Mouse (Mus musculus) kidney, postnatal 14 days (tissue): ENCODE results near the gene Mpdu1.
A peak's percentile ranks its signal among the peaks of the same experiment; 100 is the strongest.
"Not testable (repeated sequence)": the region's sequence is repeated elsewhere in the genome, so short reads cannot be mapped to it uniquely, and the experiment has no call there.

Source experiments
- DNase-seq: peaks from one replicate; pipeline ENCODE4 v3.0.0; 2022; ENCODE audit warnings: mixed read lengths

The Mpdu1 gene

GRCm38 (mm10) chr11:69662213-69662966, at the start of gene Mpdu1:
Gene Mpdu1, minus strand, starts transcription at chr11:69662642.
- peak; percentile 96 for DNase-seq

GRCm38 (mm10) chr11:69711082-69711481, 48.6 kb upstream of the Mpdu1 start:
- DNase-seq: no peak

GRCm38 (mm10) chr11:69710470-69710869, 48.0 kb upstream of the Mpdu1 start:
- no peak for DNase-seq

GRCm38 (mm10) chr11:69709554-69710446, 47.4 kb upstream of the Mpdu1 start:
- no peak for DNase-seq

GRCm38 (mm10) chr11:69708614-69709265, 46.3 kb upstream of the Mpdu1 start:
- DNase-seq: no peak

GRCm38 (mm10) chr11:69707873-69708381, 45.5 kb upstream of the Mpdu1 start:
- no peak for DNase-seq

- no peak for DNase-seq
These were observed 45.0 kb upstream of the Mpdu1 start for GRCm38 (mm10) chr11:69707480-69707847.

GRCm38 (mm10) chr11:69706775-69707479, 44.5 kb upstream of the Mpdu1 start:
- DNase-seq: peak; percentile 75

- no peak for DNase-seq
These were observed 42.2 kb upstream of the Mpdu1 start for GRCm38 (mm10) chr11:69704613-69705010.

- no peak for DNase-seq
These were observed 41.6 kb upstream of the Mpdu1 start for GRCm38 (mm10) chr11:69703814-69704612.

- not testable (repeated sequence) for DNase-seq
These were observed 40.9 kb upstream of the Mpdu1 start for GRCm38 (mm10) chr11:69703381-69703780.

- not testable (repeated sequence) for DNase-seq
These were observed 40.4 kb upstream of the Mpdu1 start for GRCm38 (mm10) chr11:69702886-69703285.

- DNase-seq: no peak
These were observed 37.2 kb upstream of the Mpdu1 start for GRCm38 (mm10) chr11:69699595-69699994.

GRCm38 (mm10) chr11:69698574-69698973, 36.1 kb upstream of the Mpdu1 start:
- no peak for DNase-seq

GRCm38 (mm10) chr11:69697396-69697795, 35.0 kb upstream of the Mpdu1 start:
- no peak for DNase-seq

- peak; percentile 89 for DNase-seq
These were observed 33.1 kb upstream of the Mpdu1 start, which contains the start of the genes Tnfsf12 and Tnfsfm13 for GRCm38 (mm10) chr11:69695361-69696181. Gene Tnfsf12, minus strand, starts transcription at chr11:69695849. Gene Tnfsfm13, minus strand, starts transcription at chr11:69696098.

- no peak for DNase-seq
These were observed 32.6 kb upstream of the Mpdu1 start for GRCm38 (mm10) chr11:69695046-69695360.

GRCm38 (mm10) chr11:69693421-69693965, 31.1 kb upstream of the Mpdu1 start:
- DNase-seq: no peak

- DNase-seq: peak; percentile 72
These were observed 30.4 kb upstream of the Mpdu1 start for GRCm38 (mm10) chr11:69692863-69693262.

- no peak for DNase-seq
These were observed 29.9 kb upstream of the Mpdu1 start for GRCm38 (mm10) chr11:69692196-69692811.
